Mouse (Mus musculus) left cerebral cortex, postnatal 10 days (tissue): ENCODE measurements around the gene Ube2f. TPM values are rescaled to one million over a fixed set of nuclear protein-coding genes. Genes with fewer than 3 reads are reported as not detected.

Experiments used
- DNase-seq, 2 experiments: peaks; one replicate each; pipeline ENCODE4 v3.0.0; 2021 to 2022; ENCODE audit warnings: low spot score in 2 of 2, mixed read lengths in 1 of 2; ENCODE audit errors: extremely low spot score in 1 of 2
- intact Hi-C: fragments of 180-260 bp; cut with DNase I; formaldehyde crosslinking; loops from one replicate; pipeline ENCODE4 v1.15.1; 2025
- total RNA-seq, 2 experiments: library from RNA; stranded (reverse); gene quantifications; 2 replicates each; pipeline ENCODE4 v1.2.3; 2021

Gene Ube2f
- total RNA-seq, 2 experiments from 2014 or later: 47.5 to 50.0 TPM

- DNase-seq: no peak
- intact Hi-C loops: no loop called here
These were observed 74.5 kb downstream of the Ube2f start for GRCm38 (mm10) chr1:91324646-91325045.

DNA sequence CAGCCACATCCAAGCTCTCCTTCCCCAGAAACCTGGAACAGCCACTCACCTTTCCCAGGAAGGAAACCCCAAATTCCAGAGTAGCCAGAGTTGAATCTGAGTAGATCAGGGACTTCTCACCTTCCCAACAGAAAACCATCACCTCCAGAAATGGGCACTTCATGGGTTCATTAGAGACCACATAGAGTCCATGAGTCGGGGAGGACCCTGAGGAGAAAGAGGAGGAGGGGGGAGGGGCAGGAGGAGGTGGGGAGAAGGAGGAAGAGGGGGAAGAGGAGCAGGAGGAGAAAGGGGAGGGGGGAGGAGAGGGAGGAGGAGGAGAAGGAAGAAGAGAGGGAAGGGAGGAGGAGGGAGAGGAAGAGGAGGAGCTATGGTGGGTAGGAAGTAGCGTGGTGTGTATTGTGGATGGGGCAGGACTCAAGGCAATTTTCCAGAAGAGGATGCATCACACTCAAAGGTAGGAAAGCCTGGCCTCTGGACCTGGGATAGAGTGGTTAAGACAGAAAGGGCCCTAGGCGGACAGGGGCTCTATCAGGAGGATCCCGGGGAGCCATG lies 75.5 kb downstream of the Ube2f start:
- intact Hi-C loops: no loop called here

GRCm38 (mm10) chr1:91332102-91332501 lies 82.0 kb downstream of the Ube2f start:
- intact Hi-C loops: no loop called here
- no peak for DNase-seq

More for the DNA sequence above, 75.5 kb downstream of the Ube2f start:
- no peak for DNase-seq

GRCm38 (mm10) chr1:91333582-91333981 lies 83.5 kb downstream of the Ube2f start:
- DNase-seq: no peak
- intact Hi-C loops: no loop called here

DNA sequence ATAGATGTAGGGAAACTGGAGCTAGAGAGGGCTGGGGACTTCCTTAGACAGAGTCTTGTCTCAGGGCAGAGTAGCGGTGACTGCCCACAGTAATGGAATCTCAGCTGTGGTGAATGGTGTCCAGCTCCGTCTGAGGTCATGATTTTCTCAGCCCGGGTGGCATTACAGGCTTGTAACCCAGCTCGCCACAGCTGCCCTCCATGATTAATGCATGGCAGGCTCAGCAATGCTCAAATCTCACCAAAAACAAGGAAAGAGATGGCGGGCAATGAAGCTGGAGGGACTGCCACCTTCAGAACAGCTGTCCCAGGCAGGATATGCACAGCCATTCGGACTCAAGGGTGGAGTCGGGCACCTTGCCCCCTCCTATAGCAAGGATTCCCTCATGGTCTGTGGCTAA lies 87.3 kb downstream of the Ube2f start:
- no peak for DNase-seq
- intact Hi-C loops: no loop called here

Other genes with a start within 250 kb of the Ube2f start
- gene Rbm44, start 105.2 kb upstream of the Ube2f start, total RNA-seq: under 1 TPM; 0.24 to 0.36 TPM
- 10 to 100 TPM; 33.9 to 37.5 TPM for gene Ramp1, start 70.5 kb upstream of the Ube2f start, total RNA-seq
- gene Scly, start 48.0 kb downstream of the Ube2f start, total RNA-seq: 10 to 100 TPM; 10.4 to 10.5 TPM
- gene Espnl, start 71.8 kb downstream of the Ube2f start, total RNA-seq: under 1 TPM; 0.13 to 0.14 TPM
- not detected for gene Klhl30, start 100.7 kb downstream of the Ube2f start, total RNA-seq
- under 1 TPM; 0.39 to 0.41 TPM for gene Erfe, start 116.1 kb downstream of the Ube2f start, total RNA-seq
- 10 to 100 TPM; 62.9 to 68.6 TPM for gene Ilkap, start 148.5 kb downstream of the Ube2f start, total RNA-seq
- 10 to 100 TPM; 26.6 to 27.3 TPM for gene Hes6, start 163.7 kb downstream of the Ube2f start, total RNA-seq
- 10 to 100 TPM; 14.6 to 16.0 TPM for gene Per2, start 209.0 kb downstream of the Ube2f start, total RNA-seq
- gene Traf3ip1, start 244.3 kb downstream of the Ube2f start, total RNA-seq: 10 to 100 TPM; 13.7 to 14.4 TPM